Mouse (Mus musculus) kidney, postnatal 10 days (tissue): ENCODE results near the gene Ccdc66.
A peak's percentile ranks its signal among the peaks of the same experiment; 100 is the strongest.

Experiments used
- DNase-seq: peaks from one replicate; pipeline ENCODE4 v3.0.0; 2021; ENCODE audit warnings: mixed read lengths

Ccdc66 gene

DNA sequence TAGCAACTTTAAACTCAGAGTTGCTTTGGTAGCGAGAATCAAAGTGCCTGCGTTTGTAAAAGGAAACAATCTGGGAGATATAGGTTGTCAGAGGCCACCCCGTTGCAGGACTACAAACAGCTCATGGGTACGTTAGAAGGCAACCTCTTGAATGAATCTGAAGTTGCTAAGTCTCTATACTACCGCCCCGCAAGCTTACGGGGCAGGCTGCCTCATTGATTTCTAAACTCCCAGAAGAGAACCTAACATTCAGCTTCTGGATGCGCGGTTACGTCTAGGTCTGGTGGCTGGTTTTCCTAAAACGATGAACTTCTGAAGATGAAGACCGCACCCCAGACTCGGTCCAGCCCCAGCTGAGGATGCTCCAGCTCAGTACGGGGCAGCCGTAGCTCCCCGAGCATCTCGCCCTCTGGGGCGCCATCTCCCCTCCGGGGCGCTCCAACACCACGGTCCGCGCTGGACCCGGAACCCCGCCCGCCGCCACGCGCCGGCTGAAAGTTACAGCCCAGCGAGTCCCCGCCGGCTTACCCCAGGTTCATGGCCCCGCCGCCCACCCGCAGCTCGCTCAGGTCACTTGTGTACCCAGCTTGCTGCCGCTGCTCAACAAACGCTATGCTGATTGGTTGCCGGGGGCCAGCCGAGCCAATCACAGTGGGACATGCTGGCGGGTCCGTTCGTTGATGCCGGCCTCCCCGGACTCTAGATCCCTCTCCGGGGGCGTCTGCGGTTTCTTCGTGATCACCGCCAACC is at the start of gene Ccdc66:
Ccdc66 (minus strand) TSS at position 567 of the 750 bp plus-strand sequence.
- DNase-seq: peak; percentile 98

GRCm38 (mm10) chr14:27543838-27544426 is 35.7 kb upstream of the Ccdc66 start:
- DNase-seq: no peak

DNA sequence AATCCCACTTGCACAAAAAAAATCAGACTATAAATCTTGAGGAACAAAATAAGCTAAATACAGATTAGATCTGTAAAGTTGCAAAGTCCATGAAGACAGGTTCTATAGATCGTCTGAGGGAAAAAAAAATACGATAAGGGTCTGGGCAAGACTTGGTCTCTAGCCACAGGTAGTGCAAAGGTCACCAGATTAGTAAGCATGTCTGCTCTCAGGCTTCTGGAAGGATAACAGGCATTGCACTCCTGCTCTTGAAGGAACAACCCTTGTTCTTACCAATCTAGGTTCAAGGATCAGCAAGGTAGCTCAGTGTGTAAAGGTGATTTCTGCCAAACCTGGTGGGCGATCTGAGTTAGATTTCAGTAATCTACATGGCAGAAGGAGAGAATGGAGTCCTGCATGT is 28.2 kb upstream of the Ccdc66 start:
- DNase-seq: no peak

GRCm38 (mm10) chr14:27524541-27524940 is 16.3 kb upstream of the Ccdc66 start:
- no peak for DNase-seq

GRCm38 (mm10) chr14:27508644-27509301 is 513 bp upstream of the Ccdc66 start:
- no peak for DNase-seq

DNA sequence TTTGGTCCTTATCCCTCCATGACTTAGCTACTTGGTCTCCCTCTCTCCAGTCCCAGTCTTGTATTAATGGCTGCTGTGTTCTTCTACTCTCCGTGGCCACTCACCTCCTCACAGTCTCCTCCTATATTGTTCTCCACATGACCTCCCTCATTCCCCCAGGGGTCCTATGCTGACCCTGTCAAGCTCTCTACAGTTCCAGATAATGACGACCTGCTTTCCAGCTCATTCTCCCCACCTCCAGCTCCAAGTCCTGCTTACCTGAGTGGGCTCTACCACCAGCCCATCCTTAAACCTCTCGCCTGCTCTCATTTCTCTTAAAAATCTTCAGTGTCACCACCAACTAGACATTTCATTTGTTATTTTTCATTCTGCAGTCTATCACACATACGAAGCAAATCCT is 7.2 kb downstream of the Ccdc66 start:
- DNase-seq: no peak

- no peak for DNase-seq
Observed at GRCm38 (mm10) chr14:27493516-27493915, 14.7 kb downstream of the Ccdc66 start.

- DNase-seq: no peak
Observed at GRCm38 (mm10) chr14:27491399-27491798, 16.9 kb downstream of the Ccdc66 start.

GRCm38 (mm10) chr14:27446963-27447362 is 61.3 kb downstream of the Ccdc66 start:
- no peak for DNase-seq

DNA sequence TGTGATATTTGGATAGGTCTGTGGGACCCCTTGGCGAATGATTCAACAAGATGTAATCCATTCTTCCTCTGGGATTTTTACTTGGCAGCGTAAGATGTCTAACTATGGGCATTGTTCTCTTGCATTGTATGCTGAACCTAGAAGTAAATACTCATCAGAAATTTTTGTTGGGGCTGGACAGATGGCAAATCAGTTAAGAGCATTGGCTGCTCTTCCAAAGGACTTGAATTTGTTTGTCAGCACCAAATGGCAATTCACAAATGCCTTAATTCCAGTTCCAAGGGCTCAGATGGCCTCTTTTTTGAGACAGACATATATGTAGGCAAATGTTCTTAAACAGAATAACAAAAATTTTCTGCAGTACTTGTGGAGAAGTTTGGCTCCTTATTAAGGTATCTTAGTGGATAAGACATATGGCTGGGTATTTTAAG is 63.4 kb downstream of the Ccdc66 start:
- no peak for DNase-seq

DNA sequence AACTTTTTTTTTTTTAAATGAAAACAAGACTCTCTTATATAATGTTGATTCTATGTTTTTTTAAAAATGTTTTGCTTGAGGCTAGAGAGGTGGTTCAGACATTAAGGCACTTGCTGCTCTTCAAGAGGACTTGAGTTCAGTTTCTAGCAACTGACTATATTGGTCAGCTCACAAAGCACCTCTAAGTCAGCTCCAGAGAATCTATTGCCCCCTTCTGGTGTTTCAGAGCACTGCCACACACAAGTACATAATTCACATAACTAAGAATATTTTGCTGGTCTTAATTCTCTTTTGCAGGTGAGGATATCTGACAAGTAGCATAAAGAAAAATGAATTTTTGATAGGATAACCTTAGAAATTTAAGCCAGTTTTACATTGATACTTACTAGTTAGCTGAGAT is 67.3 kb downstream of the Ccdc66 start:
- DNase-seq: no peak

- no peak for DNase-seq
Observed at GRCm38 (mm10) chr14:27436826-27437225, 71.4 kb downstream of the Ccdc66 start.

DNA sequence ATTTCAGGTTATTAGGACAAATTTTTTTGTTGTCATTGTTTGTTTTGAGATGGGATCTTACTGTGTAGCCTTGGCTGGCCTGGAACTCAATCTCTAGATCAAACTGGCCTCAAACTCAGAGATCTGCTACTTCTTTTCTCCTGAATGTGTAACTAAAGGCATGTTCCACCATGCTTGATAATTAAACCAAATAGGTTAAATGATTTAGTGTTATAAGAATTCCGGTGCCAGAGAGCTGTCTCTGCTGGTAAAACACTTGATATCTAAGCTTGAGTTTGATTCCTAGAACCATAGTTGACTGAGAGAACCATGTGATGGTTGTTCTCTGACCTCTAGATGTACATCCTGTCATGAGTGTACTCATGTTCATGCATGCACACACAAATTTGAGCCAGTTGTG is 72.1 kb downstream of the Ccdc66 start:
- no peak for DNase-seq

DNA sequence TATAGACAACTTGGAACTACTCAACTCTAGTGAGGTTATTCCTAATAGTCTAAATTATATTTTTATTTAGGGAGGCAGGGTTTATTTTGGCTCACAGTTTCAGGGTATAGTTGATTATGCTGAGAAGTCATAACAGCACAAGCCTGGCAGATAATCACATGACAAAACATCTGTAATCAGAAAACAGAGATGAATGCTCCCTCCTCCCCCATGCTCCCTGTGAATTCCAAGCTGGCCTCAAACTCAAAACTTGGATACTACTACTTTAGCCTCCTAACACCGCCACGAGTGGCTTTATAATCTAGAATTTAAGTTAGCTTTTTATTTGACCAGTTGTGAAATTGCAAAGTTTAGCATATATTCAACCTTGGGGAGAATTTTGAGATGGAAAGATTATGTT is 76.2 kb downstream of the Ccdc66 start:
- DNase-seq: no peak
